Mouse (Mus musculus) heart, embryonic 10.5 days (tissue): ENCODE measurements around the gene Gm39566. TPM values are rescaled to one million over a fixed set of nuclear protein-coding genes. Genes with fewer than 3 reads are reported as not detected.
"Not testable (repeated sequence)": the region's sequence is repeated elsewhere in the genome, so short reads cannot be mapped to it uniquely, and the experiment has no call there.

ENCODE experiments used
- DNase-seq: peaks from one replicate; pipeline ENCODE4 v3.0.0-alpha.2; 2017; ENCODE audit warnings: low spot score
- H3K27ac ChIP-seq: fragments of 300-500 bp; sonication (generic); 2 replicates; pipeline ENCODE4 v1.5.1; 2016; ENCODE audit warnings: mild to moderate bottlenecking
- H3K27me3 ChIP-seq: fragments of 300-500 bp; sonication (generic); 2 replicates; pipeline ENCODE4 v1.6.1; 2016; ENCODE audit warnings: mild to moderate bottlenecking; ENCODE audit not compliant: poor library complexity, insufficient read depth, severe bottlenecking
- H3K36me3 ChIP-seq: fragments of 300-500 bp; sonication (generic); 2 replicates; pipeline ENCODE4 v1.6.1; 2016; ENCODE audit warnings: mild to moderate bottlenecking, moderate library complexity
- H3K4me1 ChIP-seq: fragments of 300-500 bp; sonication (generic); 2 replicates; pipeline ENCODE4 v1.6.1; 2016; ENCODE audit warnings: mild to moderate bottlenecking
- H3K4me3 ChIP-seq: fragments of 300-500 bp; sonication (generic); 2 replicates; pipeline ENCODE4 v1.5.1; 2016; ENCODE audit warnings: mild to moderate bottlenecking, moderate library complexity
- H3K9me3 ChIP-seq: fragments of 300-500 bp; sonication (generic); 2 replicates; pipeline ENCODE4 v1.6.1; 2016; ENCODE audit warnings: mild to moderate bottlenecking, moderate library complexity
- WGBS: fragments of 180-500 bp; shearing (Covaris S2); methylation state at CpG from one replicate; pipeline ENCODE4 v1.1.7; 2016; 5-methylcytosine and 5-hydroxymethylcytosine counted together
- polyA plus RNA-seq: library from polyadenylated mRNA; unstranded; fragments of >200 nt; fragmentation: Nextera tagmentation; extraction: Ambion mirVana; gene quantifications from 2 replicates; pipeline ENCODE4 v1.2.1, GENCODE M21; 2016

The Gm39566 gene
- polyA plus RNA-seq = not detected in 2 replicates

- no peak for DNase-seq
- Histone ChIP-seq H3K4me1 (no peaks in the 10 kb centered on the region), H3K9me3 (0 out of 2 replicates have a peak, but pooled peaks cover 5% of the 10 kb centered on the region), H3K27me3 (peaks cover 30% of the 10 kb centered on the region), H3K36me3 (no peaks in the 10 kb centered on the region; the same call in 1 of the 2 replicates), H3K27ac (no peak within 1 kb of the TSS; the same call in 1 of the 2 replicates), H3K4me3 (no peak within 1 kb of the TSS)
- 53% methylated on average over 10 of the region's 10 CpGs for WGBS
Measured at GRCm38 (mm10) chr11:69815155-69815554, at the start of gene Gm39566. Gene Gm39566 (minus strand): TSS chr11:69815298.

DNA sequence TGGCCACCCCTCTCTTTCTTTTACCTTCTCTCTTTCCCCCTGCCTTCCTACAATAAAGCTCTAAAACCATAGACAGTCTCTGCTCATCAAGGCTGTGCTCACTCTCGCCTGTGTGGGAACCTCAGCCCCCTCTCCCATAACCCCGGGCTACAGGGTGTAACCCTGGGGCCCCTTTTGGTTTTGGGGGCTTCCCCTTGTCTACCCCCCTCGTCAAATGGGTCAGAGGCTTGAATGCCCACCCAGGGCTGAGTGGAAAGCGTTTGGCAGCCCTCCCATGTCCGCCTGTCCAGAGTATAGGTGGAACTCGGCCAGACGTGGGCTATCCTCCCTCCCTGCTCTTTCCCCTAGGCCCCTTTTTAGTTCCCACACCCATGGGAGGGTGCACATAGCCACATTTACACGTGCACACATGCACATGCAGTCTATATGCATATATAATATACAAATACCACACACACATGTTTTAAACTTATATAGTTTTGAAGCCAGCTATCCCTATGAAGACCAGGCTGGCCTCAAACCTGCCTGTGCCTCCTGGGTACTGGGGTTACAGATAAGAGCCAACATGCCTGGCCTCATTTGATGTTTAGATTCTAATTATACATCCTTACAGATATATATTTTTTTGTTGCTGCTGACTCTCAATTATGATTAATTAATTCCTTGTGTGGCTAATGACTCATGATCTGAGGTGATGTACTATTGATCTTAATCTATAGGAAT is 49.2 kb upstream of the Gm39566 start:
- Histone ChIP-seq H3K4me3 (0 out of 2 replicates have a peak overlapping the region, but pooled peaks have one; percentile 12), H3K36me3 (no peaks in the 10 kb centered on the region), H3K27me3 (peaks cover 8% of the 10 kb centered on the region), H3K27ac (peak overlapping the region; percentile 78), H3K4me1 (peaks cover 16% of the 10 kb centered on the region), H3K9me3 (no peaks in the 10 kb centered on the region)
- no peak for DNase-seq
- 60% methylated on average over 8 of the region's 8 CpGs for WGBS

GRCm38 (mm10) chr11:69863729-69864128 is 48.6 kb upstream of the Gm39566 start:
- not testable (repeated sequence) for H3K9me3 ChIP-seq, H3K36me3 ChIP-seq, DNase-seq
- Histone ChIP-seq H3K27ac (peak overlapping the region; percentile 78), H3K4me1 (peaks cover 16% of the 10 kb centered on the region), H3K4me3 (0 out of 2 replicates have a peak overlapping the region, but pooled peaks have one; percentile 12), H3K27me3 (peaks cover 14% of the 10 kb centered on the region)
- WGBS = 61% methylated on average over 3 of the region's 3 CpGs

DNA sequence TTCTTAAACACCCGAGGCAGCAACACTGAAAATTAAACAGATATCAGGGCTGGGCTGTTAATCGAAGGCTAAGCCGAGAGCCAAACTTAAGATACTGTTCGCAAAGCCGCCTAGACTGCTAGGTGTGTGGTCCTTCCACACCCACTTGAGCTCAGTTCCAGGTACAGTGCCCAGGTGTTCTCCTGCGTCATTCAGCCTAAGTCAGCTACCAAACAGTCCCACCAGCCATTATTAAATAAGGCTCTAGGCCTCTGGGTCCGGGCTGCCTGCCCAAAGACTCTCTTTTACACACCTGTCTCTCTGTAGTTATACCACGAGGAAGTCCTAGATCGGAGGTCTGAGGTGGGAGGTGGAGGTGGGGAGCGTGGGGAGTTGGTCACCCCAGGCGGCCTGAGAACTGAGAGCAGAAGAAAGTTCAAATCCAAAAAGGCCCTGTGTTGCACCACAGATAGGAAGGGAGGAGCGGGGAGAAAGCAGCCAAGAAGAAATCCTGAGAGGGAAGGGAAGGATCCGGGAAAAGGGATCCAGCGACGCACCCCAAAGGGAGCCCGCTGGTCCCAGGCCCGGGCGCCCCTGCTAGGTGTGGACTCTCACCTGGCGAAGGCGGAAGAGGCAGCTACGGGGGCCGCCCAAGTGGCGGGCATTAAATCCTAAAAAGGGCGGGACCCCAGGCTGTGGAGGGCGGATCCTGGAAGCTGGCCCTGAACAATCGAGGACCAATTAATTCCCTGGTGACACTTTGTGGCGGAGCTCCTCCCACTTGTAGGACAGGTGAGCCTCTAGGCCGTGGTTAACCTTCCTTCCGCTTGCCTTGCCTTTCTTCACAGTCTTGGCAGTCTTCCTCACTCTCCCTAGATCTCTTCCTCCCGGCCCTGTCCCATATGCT is 43.3 kb upstream of the Gm39566 start, which contains the start of gene Tnk1:
Gene Tnk1 (minus strand): TSS at position 618 of the 886 bp plus-strand sequence.
- Histone ChIP-seq H3K4me1 (peaks cover 22% of the 10 kb centered on the region), H3K36me3 (no peaks in the 10 kb centered on the region), H3K27me3 (peaks cover 38% of the 10 kb centered on the region), H3K4me3 (0 out of 2 replicates have a peak within 1 kb of the TSS, but pooled peaks have one; percentile 6), H3K9me3 (no peaks in the 10 kb centered on the region), H3K27ac (no peak within 1 kb of the TSS)
- DNase-seq = no peak
- 19% methylated on average over 30 of the region's 30 CpGs for WGBS

- peak; percentile 90 for DNase-seq
- Histone ChIP-seq H3K4me3 (peak overlapping the region; percentile 17), H3K27ac (peak overlapping the region; percentile 56), H3K27me3 (peaks cover 38% of the 10 kb centered on the region), H3K4me1 (peaks cover 31% of the 10 kb centered on the region), H3K36me3 (peaks cover 22% of the 10 kb centered on the region), H3K9me3 (no peaks in the 10 kb centered on the region)
- WGBS = 15% methylated on average over 16 of the region's 16 CpGs
Measured at GRCm38 (mm10) chr11:69855347-69855746, 40.2 kb upstream of the Gm39566 start.

- H3K27me3 ChIP-seq = peaks cover 34% of the 10 kb centered on the region
- H3K36me3 ChIP-seq = peaks cover 28% of the 10 kb centered on the region
- WGBS = 82% methylated on average over 10 of the region's 10 CpGs
- peak overlapping the region; percentile 56 for H3K27ac ChIP-seq
- H3K4me3 ChIP-seq = no peak overlapping the region
- no peak for DNase-seq
- no peaks in the 10 kb centered on the region for H3K9me3 ChIP-seq
- peaks cover 31% of the 10 kb centered on the region for H3K4me1 ChIP-seq
Measured at GRCm38 (mm10) chr11:69854680-69855079, 39.6 kb upstream of the Gm39566 start.

DNA sequence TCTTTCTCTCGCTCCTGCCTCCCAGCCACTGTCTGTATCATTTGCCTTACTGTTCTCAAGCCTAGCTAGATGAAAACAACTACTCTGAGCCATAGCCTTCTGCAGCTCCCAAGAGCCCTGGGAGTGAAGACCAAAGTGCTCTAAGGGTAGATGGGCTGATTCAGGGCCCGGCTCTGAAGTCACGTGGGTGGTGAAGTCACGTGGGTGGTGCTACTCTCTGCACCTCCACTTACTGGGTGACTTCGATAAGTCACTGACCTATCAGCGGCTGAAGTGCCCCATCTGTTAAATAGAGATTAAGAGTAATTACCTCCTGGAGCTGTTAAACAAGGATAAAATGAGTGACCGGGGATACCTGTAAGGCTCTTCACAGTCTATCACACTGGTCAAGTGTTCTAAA is 38.9 kb upstream of the Gm39566 start:
- 58% methylated on average over 7 of the region's 7 CpGs for WGBS
- peak overlapping the region; percentile 72; the same call in 1 of the 2 replicates for H3K27ac ChIP-seq
- peak; percentile 94 for DNase-seq
- H3K27me3 ChIP-seq = peaks cover 27% of the 10 kb centered on the region
- H3K4me3 ChIP-seq = no peak overlapping the region
- peaks cover 35% of the 10 kb centered on the region for H3K36me3 ChIP-seq
- no peaks in the 10 kb centered on the region for H3K9me3 ChIP-seq
- H3K4me1 ChIP-seq = peaks cover 31% of the 10 kb centered on the region

DNA sequence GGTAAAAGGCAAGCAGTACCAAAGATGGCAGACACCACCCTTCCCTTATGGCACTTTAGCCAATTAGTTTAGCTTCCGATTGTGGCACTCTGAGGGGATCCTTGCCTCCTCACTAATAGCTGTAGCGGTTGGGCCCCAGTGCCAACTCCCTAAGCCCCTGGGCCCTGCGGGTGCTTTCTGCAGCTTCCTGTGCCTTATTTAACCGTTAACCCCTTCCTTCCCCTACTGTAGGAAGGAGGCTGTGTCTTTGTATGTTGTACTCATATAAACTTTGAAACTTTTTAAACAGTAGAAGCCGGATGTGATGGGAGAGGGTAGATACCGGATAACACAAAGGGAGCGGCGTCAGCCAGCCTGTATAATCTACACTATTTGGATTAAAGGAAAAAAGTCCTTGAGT is 35.7 kb upstream of the Gm39566 start:
- no peak for DNase-seq
- H3K4me3 ChIP-seq = no peak overlapping the region
- H3K27ac ChIP-seq = no peak overlapping the region
- no peaks in the 10 kb centered on the region for H3K27me3 ChIP-seq
- H3K4me1 ChIP-seq = peaks cover 55% of the 10 kb centered on the region
- H3K36me3 ChIP-seq = peaks cover 49% of the 10 kb centered on the region
- WGBS = 75% methylated on average over 8 of the region's 8 CpGs
- no peaks in the 10 kb centered on the region for H3K9me3 ChIP-seq

- no peak overlapping the region for H3K27ac ChIP-seq
- no peak for DNase-seq
- peaks cover 53% of the 10 kb centered on the region for H3K4me1 ChIP-seq
- no peaks in the 10 kb centered on the region for H3K9me3 ChIP-seq
- no peak overlapping the region for H3K4me3 ChIP-seq
- WGBS = 91% methylated on average over 15 of the region's 15 CpGs
- no peaks in the 10 kb centered on the region for H3K27me3 ChIP-seq
- peaks cover 49% of the 10 kb centered on the region for H3K36me3 ChIP-seq
Measured at GRCm38 (mm10) chr11:69849884-69850283, 34.8 kb upstream of the Gm39566 start.

DNA sequence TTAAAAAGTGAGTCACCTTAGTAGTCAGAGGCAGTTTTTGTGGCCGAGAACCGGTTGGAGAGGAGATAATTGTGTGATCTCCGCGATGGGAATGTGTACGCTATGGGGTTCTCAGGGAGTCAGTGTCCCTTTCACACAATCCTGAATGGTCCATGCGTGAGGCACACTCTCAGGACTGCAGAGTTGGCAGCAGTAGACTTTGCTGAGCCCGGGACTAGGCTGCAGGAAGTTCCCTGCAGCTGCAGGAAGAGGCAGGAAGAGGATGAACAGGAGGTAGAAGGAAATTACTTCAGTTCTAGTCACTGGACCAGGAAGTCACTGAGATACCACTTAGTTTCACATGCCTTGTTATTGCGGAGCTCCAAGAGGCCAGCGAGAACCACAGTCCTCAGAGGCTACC is 34.0 kb upstream of the Gm39566 start:
- Histone ChIP-seq H3K4me1 (peaks cover 49% of the 10 kb centered on the region), H3K9me3 (no peaks in the 10 kb centered on the region), H3K4me3 (no peak overlapping the region), H3K27me3 (no peaks in the 10 kb centered on the region), H3K36me3 (peaks cover 49% of the 10 kb centered on the region), H3K27ac (no peak overlapping the region)
- DNase-seq = no peak
- 80% methylated on average over 9 of the region's 9 CpGs for WGBS

DNA sequence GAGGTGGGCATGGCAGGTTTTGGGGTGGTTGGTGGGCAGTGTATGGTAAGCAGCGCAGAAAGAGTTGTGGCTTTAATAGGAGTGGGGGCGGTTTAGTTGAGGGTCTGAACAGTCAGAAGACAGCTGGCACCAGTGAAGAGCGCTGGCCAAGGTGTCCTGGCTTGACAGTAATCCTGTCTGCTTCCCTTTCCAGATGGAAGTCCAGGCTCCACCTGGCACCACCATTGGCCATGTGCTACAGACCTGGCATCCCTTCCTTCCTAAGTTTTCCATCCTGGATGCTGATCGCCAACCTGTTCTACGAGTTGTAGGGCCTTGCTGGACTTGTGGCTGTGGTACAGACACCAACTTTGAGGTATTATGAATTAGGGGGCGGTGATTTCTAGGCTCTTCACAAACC is 32.9 kb upstream of the Gm39566 start:
- H3K4me3 ChIP-seq = peak overlapping the region; percentile 81

GRCm38 (mm10) chr11:69846738-69847688 is 31.9 kb upstream of the Gm39566 start:
- Histone ChIP-seq H3K27ac (peak overlapping the region; percentile 98), H3K36me3 (peaks cover 44% of the 10 kb centered on the region), H3K27me3 (no peaks in the 10 kb centered on the region), H3K4me3 (peak overlapping the region; percentile 81), H3K9me3 (no peaks in the 10 kb centered on the region), H3K4me1 (peaks cover 42% of the 10 kb centered on the region)
- WGBS = 10% methylated on average over 37 of the region's 37 CpGs
- DNase-seq = no peak

More for the DNA sequence above, 32.9 kb upstream of the Gm39566 start:
- Histone ChIP-seq H3K4me1 (peaks cover 43% of the 10 kb centered on the region), H3K27me3 (no peaks in the 10 kb centered on the region), H3K9me3 (no peaks in the 10 kb centered on the region), H3K36me3 (peaks cover 49% of the 10 kb centered on the region), H3K27ac (no peak overlapping the region)
- no peak for DNase-seq
- 95% methylated on average over 6 of the region's 6 CpGs for WGBS
